Mouse (Mus musculus) erythroid progenitor cell, adult 5-6 weeks (primary cell): ENCODE data around the gene Cops4. TPM values are rescaled to one million over a fixed set of nuclear protein-coding genes. Genes with fewer than 3 reads are reported as not detected.

ENCODE experiments used
- ATAC-seq: replicated peaks from 2 replicates; pipeline ENCODE4 v1.8.0; 2016; ENCODE audit warnings: moderate number of reproducible peaks, mild to moderate bottlenecking, moderate TSS enrichment, inconsistent platforms; ENCODE audit not compliant: poor library complexity, low FRiP score, severe bottlenecking
- total RNA-seq, 2 experiments: library from RNA; stranded (forward) in 1 of 2; stranded (reverse) in 1 of 2; fragments of 150-400 nt in 1 of 2; fragments of 186-747, 209-891 nt in 1 of 2; gene quantifications; 2 replicates each; pipeline versions ENCODE4 v1.2.3 to v1.2.4; 2015 to 2017; ENCODE audit warnings: low replicate concordance in 2 of 2

Cops4 gene
- 17.2 and 29.6 TPM in 2 replicates for total RNA-seq (2015; ENCODE audit: low replicate concordance)
- 28.4 and 53.8 TPM in 2 replicates for total RNA-seq (2017; ENCODE audit: low replicate concordance)

DNA sequence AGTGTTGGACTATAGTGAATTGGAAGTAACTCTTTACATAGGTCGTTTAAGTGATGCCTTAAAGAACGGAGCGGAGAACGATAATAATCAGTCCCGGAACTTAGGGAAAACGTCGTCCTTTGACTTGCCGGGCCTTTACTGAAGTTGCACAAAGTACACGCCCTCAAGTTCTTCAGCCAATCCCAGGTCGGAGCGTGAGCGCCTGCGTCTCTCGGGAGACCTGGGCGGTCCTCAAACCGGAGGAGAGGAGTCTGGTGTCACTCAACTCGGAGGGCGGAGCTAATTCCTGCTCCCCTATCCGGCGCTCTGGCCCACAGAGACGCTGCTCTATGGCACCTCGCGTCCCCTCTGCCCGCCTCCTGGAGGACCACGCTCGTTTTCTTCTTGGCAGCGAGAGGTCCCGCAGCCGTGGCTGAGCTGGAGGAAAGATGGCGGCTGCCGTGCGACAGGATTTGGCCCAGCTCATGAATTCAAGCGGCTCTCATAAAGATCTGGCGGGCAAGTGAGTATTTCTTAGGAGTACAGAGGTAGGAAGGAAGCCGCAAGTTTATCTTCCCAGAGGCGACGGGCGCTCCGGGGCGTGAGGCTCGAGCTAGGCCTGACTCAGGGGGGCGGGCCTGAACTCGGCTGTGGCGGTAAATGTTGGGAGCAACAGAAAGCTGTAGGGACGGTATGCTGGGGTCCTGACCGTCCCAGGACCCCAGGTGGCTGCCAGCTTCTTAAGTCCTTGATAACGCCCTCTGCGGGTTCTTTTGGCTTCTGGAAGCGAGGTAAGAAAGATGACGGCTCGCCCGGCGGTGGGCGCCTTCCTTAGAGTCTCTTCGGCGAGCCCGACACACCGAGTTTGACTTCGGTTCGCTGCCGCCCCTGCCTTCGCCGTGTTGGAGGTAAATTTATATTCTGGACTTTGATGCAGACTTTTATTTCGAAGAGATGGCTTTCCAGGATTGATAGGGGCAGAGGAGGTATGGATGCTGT is at the start of gene Cops4:
Gene Cops4 (plus strand): TSS at position 261 of the 978 bp plus-strand sequence.
- peak; percentile 98 for ATAC-seq

DNA sequence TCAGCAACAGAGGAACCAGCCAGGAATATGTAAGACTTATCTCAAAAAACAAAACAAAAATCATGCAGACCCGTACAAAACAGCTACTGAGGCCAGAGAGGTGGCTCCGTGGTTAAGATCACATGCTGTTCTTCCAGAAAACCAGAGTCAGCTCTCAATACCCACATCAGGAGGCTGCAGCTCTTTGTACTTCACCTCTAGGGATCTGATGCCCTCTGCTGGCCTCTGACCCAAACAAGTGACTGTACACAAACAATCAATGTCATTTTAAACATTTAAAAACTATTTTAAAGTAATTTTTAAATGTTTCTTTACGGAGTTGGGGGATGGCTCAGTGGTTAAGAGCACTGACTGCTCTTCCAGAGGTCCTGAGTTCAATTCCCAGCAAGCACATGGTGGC is 41.8 kb upstream of the Cops4 start:
- ATAC-seq: no peak

DNA sequence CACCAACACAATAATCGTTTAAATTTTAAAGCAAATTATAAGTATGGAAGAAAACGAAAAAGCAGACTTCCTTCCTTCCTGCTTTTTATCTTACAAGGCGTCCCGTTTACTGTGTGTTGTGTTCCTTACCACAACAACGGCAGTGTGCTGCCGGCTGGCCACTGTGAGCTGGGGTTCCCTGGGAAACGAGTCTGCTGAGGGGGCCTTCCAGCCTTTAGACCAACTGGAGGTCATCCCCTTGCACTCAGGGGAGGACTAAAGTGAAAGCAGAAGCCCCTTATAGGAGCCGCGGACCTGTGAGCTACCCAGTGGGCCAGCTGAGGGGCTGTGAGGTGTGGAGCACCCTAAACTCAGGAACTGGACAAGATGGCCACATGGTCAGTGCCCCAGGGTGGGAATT is 40.5 kb upstream of the Cops4 start:
- ATAC-seq: no peak

DNA sequence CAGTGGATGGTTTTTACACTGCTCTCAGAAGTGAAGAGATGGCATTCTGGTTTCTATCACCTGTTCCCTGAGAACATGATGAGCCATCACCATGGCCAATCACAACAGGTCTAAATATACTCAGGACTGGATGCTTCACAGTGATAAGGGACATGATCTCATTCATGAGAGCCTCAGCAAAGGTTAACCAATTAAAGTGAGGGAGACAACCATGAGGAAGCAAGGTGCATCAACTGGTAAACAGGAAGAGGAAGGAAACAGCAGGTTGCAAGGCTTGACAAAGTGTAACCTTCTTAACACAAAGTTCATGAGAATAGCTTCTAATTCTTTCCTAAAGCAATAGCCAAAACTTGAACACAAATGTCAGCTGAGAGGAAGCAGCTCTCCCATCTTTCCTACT is 34.5 kb upstream of the Cops4 start:
- no peak for ATAC-seq

DNA sequence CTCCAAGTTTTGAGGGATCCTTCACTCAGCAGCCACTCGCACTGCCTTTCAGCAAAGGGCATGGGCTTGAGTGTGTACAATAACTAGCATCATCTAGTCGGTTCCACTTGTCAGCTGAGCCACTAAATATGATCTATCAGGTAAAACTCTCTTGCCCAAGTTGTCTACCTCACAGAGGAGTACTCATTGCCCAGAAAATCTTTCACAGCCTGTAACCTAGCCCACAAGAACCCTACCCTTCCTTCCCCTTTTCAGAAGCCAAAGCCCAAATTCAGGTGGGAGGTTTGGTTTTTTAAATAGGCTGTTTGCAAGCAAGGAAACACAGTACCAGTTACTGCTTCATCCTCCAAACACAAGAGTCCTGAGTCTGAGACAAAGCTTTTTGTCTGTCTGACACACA is 31.0 kb upstream of the Cops4 start:
- no peak for ATAC-seq

DNA sequence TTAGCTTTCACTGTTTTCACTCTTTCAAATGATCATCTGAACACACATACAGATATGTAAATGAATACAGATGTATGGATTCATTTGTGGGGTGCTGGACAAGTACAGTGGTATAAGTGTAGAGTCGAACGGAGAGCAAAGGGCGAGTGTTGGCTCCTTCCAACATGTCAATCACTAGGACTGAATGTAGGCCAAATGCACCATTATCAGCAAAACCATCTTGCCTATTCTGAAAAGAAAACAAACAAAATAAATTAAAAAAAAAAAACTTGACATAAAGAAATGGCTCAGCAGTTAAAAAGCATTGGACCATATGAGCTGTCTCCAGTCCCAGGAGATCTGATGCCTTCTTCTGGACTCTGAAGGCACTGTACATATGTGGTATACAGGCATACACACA is 29.9 kb upstream of the Cops4 start:
- ATAC-seq: no peak

DNA sequence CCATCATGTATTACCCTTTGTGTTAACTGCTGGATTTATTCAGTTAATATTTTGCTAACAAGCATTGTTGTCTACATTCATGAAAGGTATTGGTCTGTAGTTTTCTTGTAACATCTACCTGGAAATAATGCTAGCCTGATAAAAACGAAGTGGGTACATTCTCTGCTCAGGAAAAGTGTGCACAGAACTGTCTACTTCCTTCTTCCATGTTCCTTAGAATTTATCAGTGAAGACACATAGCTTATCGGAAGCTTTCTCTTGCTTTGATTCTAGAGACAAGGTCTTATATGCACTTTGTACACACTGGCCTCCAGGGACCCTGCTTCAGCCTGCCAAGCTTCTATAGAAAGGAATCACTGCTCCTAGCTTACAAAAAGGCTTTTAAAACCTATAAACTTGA is 28.8 kb upstream of the Cops4 start:
- no peak for ATAC-seq

DNA sequence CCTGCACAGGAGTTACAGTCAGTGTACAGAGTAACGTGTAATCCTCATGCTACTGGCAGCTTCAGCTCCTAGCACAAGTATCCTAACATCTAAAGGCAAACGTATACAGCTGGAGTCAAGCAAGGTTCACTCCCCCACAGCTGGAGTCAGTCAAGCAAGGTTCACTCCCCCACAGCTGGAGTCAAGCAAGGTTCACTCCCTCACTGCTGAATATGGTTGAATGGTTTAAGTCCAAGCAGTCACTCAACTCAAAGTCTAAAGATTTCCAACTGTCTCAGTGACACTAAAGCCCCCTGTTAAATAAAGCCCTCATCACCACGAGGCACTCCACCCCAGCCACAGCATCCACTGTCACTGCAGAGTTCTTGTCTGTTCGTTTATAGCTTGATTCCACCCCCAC is 26.4 kb upstream of the Cops4 start:
- ATAC-seq: no peak

DNA sequence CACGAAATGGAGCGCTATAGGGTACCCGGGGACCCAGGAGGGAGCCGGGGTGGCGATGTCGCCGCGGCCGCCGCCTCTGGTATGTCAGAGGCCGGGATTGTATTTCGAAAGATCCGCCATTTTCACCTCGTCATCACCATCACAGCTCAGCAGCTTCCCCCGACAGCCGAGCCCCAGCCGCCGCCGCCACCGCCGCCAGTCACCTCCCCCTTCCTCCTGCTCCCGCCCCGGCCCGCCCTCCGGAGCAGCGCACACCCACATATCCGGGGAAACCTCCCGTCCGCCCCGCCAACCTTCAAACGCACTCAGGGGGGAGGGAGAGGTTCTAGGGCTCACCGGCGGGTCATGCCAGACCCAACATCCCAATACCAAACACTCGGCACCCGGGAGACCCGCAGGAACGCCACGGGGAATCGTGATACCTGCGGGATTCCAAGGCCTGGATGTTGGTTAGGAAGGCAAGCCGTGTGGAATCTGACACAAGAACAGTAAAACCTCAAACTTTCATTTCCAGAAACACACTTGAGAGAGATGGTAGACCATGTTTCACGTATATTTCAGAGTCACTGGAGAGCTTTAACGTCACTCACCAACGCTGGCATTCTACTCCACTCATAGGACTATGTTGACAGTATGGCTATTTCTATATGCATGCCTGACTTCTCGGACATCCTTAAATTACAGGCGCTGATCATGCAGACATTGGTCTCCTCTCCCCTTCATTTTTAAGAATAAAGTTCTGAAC is 19.5 kb upstream of the Cops4 start:
- peak; percentile 86 for ATAC-seq

DNA sequence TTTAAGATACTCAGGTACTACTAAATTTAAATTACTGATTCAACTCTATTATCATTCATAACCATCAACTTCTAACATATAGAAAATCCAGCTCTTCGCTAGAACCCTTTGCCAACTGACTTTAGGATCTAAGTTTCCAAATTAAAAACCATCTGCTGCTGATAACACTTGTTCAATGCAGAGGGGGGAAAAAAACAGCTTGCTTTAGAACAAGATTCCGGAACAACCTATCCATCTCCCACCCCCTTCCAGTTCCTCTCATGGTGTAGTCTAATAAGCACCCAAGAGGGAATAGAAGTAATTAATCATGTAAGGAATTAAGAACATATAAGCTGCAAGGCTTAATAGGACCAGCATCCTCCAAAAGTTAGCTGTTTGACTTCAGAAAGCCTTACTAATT is 18.9 kb upstream of the Cops4 start:
- ATAC-seq: no peak

DNA sequence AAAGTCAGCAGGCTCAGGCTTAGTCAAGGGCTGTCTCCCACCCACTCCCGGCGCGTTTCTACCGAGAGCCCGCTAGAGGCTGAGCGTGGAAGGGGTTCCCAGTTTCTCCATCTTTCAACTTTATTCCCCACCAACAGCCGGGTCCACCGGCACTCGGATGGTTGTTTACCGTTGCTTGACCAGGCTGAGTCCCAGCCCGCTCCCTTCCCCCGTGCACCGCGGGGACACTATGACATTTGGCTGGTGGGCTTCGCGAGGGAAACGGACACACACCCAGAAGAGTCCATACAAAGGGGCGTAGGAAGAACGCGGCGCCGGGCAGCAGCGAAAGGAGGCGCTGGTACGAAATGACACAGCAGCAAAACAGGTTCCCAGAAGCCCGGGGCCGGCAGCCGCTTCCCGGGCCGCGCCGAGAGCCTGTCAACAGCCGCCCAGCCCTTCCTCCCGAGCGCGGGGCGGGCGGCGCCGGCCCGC is 18.2 kb upstream of the Cops4 start:
- peak; percentile 48 for ATAC-seq

DNA sequence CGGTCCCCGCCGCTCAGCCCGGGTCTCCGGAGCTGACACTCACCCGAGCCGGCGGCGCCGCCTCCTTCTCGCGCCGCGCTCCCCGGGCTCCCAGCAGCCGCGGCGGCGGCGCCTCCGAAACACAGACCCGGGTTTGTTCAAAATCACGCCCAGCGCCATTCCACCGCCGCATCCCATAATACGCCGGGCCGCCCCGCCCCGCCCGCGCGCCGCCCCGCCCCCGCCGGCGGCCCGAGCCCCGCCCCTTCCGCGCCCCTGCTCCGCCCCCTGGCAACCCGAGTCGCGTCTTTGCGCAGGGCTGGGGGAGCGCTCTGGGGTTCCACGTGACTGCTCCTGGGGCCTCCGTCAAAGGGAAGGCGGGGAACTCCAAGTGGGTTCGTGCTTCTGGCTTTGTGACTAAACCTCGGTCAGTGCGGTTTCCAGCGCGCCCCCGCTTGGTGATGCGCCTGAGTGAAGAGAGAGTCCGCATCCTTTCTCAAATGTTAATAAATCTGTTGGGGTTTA is 17.6 kb upstream of the Cops4 start, which contains the start of gene Lin54:
Gene Lin54 (minus strand): TSS at position 182 of the 504 bp plus-strand sequence.
- peak; percentile 50 for ATAC-seq

DNA sequence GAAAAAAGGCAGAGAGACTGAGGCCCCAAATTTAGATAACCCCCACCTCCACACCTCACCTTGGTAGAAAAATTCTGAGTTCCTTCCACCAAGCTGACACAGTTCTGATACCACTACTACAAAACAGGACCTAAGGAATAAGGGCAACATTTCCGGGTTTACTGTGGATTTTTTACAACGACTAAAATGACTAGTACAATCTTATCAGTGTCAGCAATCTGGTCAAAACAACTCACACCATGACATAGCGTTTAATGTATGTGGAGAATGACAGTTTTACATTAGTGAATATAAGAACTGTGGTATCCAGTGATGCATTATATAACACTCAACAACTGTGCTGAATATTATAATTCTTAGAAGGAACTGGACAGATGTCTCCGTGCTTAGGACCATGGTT is 16.8 kb upstream of the Cops4 start:
- no peak for ATAC-seq

DNA sequence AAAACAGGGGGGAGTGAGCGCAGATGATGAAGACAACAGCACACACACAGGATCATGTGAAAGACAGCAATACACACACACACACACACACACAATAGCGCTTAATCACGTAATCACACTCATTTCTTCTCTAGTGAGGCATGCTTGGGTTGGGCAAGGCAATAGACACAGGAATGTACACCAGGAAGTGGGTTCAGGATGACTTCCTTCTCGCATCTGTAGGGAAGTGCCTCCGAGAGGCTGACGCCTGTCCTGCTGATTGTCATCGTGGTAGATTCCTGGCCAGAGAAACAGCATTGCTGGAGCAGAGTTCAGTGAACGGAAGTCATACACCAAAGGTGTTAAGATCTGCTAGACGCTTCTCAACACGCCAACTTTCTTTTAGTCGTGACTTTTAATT is 8.9 kb upstream of the Cops4 start:
- no peak for ATAC-seq

DNA sequence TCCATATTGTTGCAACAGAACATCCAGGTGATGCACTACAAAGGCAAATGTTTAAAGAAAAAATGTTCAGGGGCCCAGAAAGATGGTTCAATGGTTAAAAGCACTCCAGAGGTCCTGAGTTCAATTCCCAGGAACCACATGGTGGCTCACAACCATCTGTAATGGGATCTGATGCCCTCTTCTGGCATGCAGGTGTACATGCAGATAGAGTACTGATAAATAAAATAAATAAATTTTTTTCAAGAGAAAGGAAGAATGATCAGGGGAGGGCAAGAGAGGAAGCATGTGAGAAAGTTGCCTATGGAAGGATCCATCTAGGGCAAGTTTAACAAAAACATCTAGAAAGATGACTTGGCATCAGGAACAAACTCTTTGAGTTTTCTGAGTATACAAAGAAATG is 5.5 kb upstream of the Cops4 start:
- no peak for ATAC-seq

DNA sequence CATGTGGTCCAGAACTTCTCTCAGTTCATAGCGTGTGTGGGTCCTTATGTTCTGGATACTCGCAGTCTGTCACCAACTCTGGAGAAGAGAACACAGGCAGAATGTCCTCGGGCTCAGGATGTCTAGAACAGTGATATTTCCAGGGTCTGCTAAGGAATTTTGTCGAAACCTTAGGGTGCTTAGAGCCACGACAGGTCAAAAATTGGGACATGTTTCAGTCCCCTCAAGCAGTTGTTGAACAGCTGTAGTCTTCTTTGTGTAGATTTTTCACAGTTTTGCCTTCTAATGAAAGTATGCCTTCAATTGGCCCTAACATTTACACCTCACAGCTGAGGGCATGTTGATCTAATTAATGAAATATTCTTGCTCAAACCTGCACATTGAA is 910 bp downstream of the Cops4 start:
- ATAC-seq: no peak; the same call in 1 of the 2 replicates

DNA sequence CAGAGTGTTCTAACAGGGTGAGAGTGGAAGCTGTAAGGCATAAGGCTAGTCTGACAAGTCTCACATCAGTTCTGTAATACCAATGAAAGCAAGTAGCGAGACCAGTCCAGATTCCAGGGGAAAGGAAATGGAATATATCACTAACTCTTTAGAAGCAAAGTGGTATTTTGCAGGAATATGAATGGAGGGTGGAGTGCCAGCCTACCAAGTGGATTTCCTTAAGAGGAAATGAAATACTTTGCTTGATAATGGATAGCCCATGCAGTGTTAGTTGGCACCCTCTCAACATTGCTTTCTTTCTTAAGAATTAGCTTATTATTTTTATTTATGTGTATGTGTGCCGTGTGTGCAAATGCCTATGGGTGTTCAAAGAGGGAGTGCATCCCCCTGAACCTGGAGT is 2.1 kb downstream of the Cops4 start:
- no peak for ATAC-seq

DNA sequence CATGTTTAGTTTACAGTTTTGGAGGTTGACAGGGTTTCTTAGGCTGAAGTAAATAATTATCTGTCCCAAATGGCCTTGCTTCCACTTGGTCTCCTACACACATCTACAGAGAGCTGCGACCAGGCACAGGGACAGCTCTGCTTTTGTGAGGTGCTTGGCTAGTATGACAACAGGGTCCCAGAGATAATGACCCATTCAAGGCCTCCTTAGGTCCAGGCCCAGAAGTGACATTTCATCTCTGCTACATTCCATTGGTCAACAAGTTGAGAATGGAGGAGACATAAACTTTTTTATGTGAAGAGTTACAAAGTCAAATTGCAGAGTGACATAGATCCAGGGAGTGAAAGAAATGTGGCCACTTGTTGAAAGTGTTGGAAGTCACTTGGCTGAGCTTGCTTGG is 5.2 kb downstream of the Cops4 start:
- no peak for ATAC-seq

DNA sequence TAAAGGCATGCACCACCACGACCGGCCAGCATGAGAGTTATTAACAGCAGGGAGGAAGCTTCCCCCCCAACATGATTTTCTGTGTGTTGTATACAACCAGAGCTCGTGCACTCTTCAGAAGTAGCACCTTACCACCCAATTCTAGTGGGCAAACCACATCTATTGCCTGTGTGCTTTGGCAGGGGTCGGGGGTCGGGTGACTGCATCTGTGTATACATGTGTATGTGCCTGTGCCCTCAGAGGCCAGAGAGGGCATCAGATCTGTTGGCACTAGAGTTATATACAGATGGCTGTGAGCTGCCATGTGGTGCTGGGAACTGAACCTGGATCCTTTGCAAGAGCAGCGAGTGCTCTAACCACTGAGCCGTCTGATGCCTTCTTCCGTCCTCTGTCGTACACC is 6.8 kb downstream of the Cops4 start:
- no peak for ATAC-seq

DNA sequence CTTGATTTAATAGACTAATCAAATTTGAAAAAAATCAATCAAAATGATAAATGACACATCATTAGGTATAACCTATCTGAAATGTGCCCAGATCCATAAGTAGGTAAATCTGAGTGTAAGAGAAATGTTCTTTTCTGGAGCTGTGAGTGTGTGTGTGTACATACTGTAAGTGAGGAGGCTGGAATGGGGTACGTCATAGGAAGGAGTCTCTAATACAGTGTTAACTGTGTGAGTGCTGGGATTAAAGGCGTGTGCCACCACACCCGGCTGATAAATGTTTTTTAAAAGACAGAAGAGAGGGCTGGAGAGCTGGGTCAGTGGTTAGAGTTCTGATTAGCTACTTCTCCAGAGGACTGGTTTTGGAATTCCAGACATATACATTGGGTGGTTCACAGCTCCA is 7.5 kb downstream of the Cops4 start:
- no peak for ATAC-seq

DNA sequence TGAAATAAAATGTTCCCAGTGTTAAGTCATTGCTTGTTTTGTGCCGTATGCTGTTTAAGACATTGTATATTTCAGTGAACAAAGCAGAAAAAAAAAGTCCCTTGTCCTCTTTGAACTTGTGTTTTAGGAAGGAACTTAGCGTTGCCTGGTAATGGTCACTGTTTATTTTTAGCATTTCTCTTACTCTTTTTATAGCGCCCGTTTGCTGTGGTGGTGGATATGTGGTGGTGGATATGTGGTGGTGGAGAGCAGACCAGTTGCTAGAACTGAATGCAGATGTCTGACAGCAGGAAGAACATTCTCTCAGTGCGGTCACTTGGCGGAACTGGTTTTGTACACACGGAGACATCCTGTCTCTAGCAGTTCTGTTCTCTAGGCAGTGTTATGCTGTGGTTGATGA is 8.1 kb downstream of the Cops4 start:
- no peak for ATAC-seq
